In genomic region chr7:79397446-79397963, GRCm38 (mm10) we compare ENCODE assay signal across 28 mouse cellular contexts. TPM values are rescaled to one million over a fixed set of nuclear protein-coding genes. Genes with fewer than 3 reads are reported as not detected.
A peak's percentile ranks its signal among the peaks of the same experiment; 100 is the strongest.
DNase-seq lines count a peak whose midpoint lies in the region; ATAC-seq and TF ChIP-seq lines count a peak whose summit lies in the region.
"Had no signal": no experiment of that assay in that cellular context is flagged by ENCODE, and none has a peak within 500 bp of the region (broad histone marks: within the 10 kb centered on the region; RNA-seq: fewer than 3 reads in every experiment).

No protein-coding gene starts in this region.

- 87% methylated on average over 10 of the region's 10 CpGs for whole genome bisulfite sequencing in midbrain, embryonic 11.5 days
- 91% methylated on average over 10 of the region's 10 CpGs for WGBS in midbrain, embryonic 10.5 days

- no peak overlapping the region for H3K9ac ChIP-seq in midbrain, embryonic 11.5 days (ENCODE audit: low read length)
- H3K9ac ChIP-seq in ES-E14 (ENCODE audit: insufficient read depth, low read depth, low read length, poor library complexity, severe bottlenecking): peak overlapping the region; percentile 63
- H3K9ac ChIP-seq: forebrain, postnatal 0 days; heart, embryonic 13.5 days; hindbrain, embryonic 13.5 days; liver, embryonic 15.5 days; lung, embryonic 15.5 days had no signal

- no peak overlapping the region for H3K4me2 ChIP-seq in midbrain, embryonic 11.5 days
- H3K4me2 ChIP-seq: heart, embryonic 13.5 days; hindbrain, embryonic 13.5 days; liver, embryonic 15.5 days; lung, embryonic 15.5 days had no signal

- H3K36me3 ChIP-seq in midbrain, embryonic 11.5 days (ENCODE audit: control insufficient read depth, insufficient read depth, low read length): no peaks in the 10 kb centered on the region
- H3K36me3 ChIP-seq in midbrain, embryonic 10.5 days: peaks cover 44% of the 10 kb centered on the region
- peaks cover 2% of the 10 kb centered on the region; the same call in 1 of the 2 replicates for H3K36me3 ChIP-seq in ES-E14 (ENCODE audit: control insufficient read depth, insufficient read depth, low read length, poor library complexity, severe bottlenecking)
- H3K36me3 ChIP-seq: heart, embryonic 13.5 days; hindbrain, embryonic 13.5 days; lung, embryonic 15.5 days had no signal

- H3K27me3 ChIP-seq in midbrain, embryonic 11.5 days (ENCODE audit: control insufficient read depth, insufficient read depth, low read length): no peaks in the 10 kb centered on the region
- no peaks in the 10 kb centered on the region for H3K27me3 ChIP-seq in midbrain, embryonic 10.5 days (ENCODE audit: low read depth, poor library complexity, severe bottlenecking)
- H3K27me3 ChIP-seq: heart, embryonic 13.5 days; hindbrain, embryonic 13.5 days; liver, embryonic 15.5 days; lung, embryonic 15.5 days had no signal

- no peak overlapping the region for H3K4me3 ChIP-seq in midbrain, embryonic 11.5 days (ENCODE audit: low read depth, low read length)
- H3K4me3 ChIP-seq in midbrain, embryonic 10.5 days: no peak overlapping the region
- H3K4me3 ChIP-seq in ES-E14 (ENCODE audit: insufficient read depth in 1 of 2, low read depth in 1 of 2, low read length in 2 of 2, poor library complexity in 1 of 2, severe bottlenecking in 1 of 2): peak overlapping the region; percentile 32 to 41
- H3K4me3 ChIP-seq: heart, embryonic 13.5 days; hindbrain, embryonic 13.5 days; liver, embryonic 15.5 days; lung, embryonic 15.5 days; myocyte had no signal

- peaks cover 3% of the 10 kb centered on the region for H3K4me1 ChIP-seq in midbrain, embryonic 11.5 days (ENCODE audit: control insufficient read depth, insufficient read depth, low read length)
- H3K4me1 ChIP-seq in midbrain, embryonic 10.5 days: peaks cover 11% of the 10 kb centered on the region
- H3K4me1 ChIP-seq in ES-E14 (ENCODE audit: control insufficient read depth in 2 of 2, insufficient read depth in 2 of 2, low read length in 2 of 2, poor library complexity in 1 of 2): peaks cover 9 to 18% of the 10 kb centered on the region in 2 experiments; a peak in 3 of 4 replicates

- H3K9me3 ChIP-seq in midbrain, embryonic 11.5 days (ENCODE audit: control insufficient read depth, low read length): no peaks in the 10 kb centered on the region
- no peaks in the 10 kb centered on the region for H3K9me3 ChIP-seq in midbrain, embryonic 10.5 days (replicated peaks)
- no peaks in the 10 kb centered on the region for H3K9me3 ChIP-seq in ES-E14 (ENCODE audit: control insufficient read depth, insufficient read depth, low read depth, low read length)
- H3K9me3 ChIP-seq: heart, embryonic 13.5 days; hindbrain, embryonic 13.5 days; liver, embryonic 15.5 days; lung, embryonic 15.5 days had no signal

- DNase-seq in midbrain, embryonic 11.5 days (ENCODE audit: low spot score, missing footprints): peak; percentile 79
- no peak for DNase-seq in midbrain, embryonic 10.5 days (ENCODE audit: low spot score)
- no peak for DNase-seq in ES-E14 (ENCODE audit: low read depth, low spot score)
- DNase-seq in forelimb bud, embryonic 11.5 days (ENCODE audit: low read depth, low spot score): peak; percentile 19
- no peak for DNase-seq in thymus, postnatal 10 days (ENCODE audit: low spot score in 2 of 2)
- DNase-seq in cerebellum, postnatal 10 days: no peak
- DNase-seq in thymus, postnatal 0 days (ENCODE audit: low spot score): no peak
- DNase-seq: adrenal gland, adult 2 months; cerebellum, adult 8-10 months; forebrain, postnatal 0 days; gastrocnemius, postnatal 25 days; heart, adult 18-20 months; kidney, adult 9 months; kidney, postnatal 4 days; liver; lung, postnatal 4 days; right cerebral cortex, postnatal 25 days; spleen, adult 18-20 months; thymus, postnatal 25 days had no signal

- H3K27ac ChIP-seq in midbrain, embryonic 11.5 days (ENCODE audit: low read depth, low read length): no peak overlapping the region
- H3K27ac ChIP-seq in midbrain, embryonic 10.5 days (replicated peaks): no peak overlapping the region
- peak overlapping the region; percentile 89 for H3K27ac ChIP-seq in ES-E14 (ENCODE audit: insufficient read depth, low read depth, low read length, poor library complexity, severe bottlenecking)
- H3K27ac ChIP-seq: heart, embryonic 13.5 days; hindbrain, embryonic 13.5 days; liver, embryonic 15.5 days; lung, embryonic 15.5 days had no signal

- ATAC-seq in midbrain, embryonic 11.5 days (ENCODE audit: low FRiP score): no peak
- ATAC-seq: forebrain, postnatal 0 days; midbrain, embryonic 16.5 days had no signal

- in situ Hi-C loops in ES-E14 (cut with MboI; ENCODE audit: low sequenced_read_pairs in 2 of 2, unreplicated experiment in 2 of 2): no loop called here

TF ChIP-seq in ES-E14, 5 proteins besides CTCF, POLR2A, EP300 and RAD21:
- TF ChIP-seq ZC3H11A (IDR thresholded peaks at IDR 0.05; ENCODE audit: borderline replicate concordance, low read depth, low read length) (no peak), HCFC1 (IDR thresholded peaks at IDR 0.05; ENCODE audit: borderline replicate concordance, insufficient read depth, low read length) (no peak), ZNF384 (IDR thresholded peaks at IDR 0.05; ENCODE audit: low read depth, low read length) (no peak), CHD2 (IDR thresholded peaks at IDR 0.05; ENCODE audit: low read depth, low read length) (no peak), MAFK (IDR thresholded peaks at IDR 0.05; ENCODE audit: insufficient read depth, low read depth, low read length) (no peak)

RNA-seq across cellular contexts. Expression of gene Fanci, which starts 5.8 kb away (rescaled TPM):
- polyA plus RNA-seq in midbrain, embryonic 11.5 days (2014; fragmentation: Nextera tagmentation; extraction: Ambion mirVana): 18.7 and 20.2 TPM in 2 replicates
- polyA plus RNA-seq in midbrain, embryonic 10.5 days (2016; fragmentation: Nextera tagmentation; extraction: Ambion mirVana): 20.9 and 22.6 TPM in 2 replicates
- total RNA-seq in ES-E14 (2012; rRNA removed): 31.9 and 33.0 TPM in 2 replicates
- 9.7 and 9.8 TPM in 2 replicates for polyA plus RNA-seq in thymus, postnatal 0 days (2015; fragmentation: Nextera tagmentation; extraction: Ambion mirVana)

RNA-seq across cellular contexts. Expression of gene Rlbp1, which starts 10.7 kb away (rescaled TPM):
- 0.52 and 0.63 TPM in 2 replicates for polyA plus RNA-seq in midbrain, embryonic 11.5 days (2014; fragmentation: Nextera tagmentation; extraction: Ambion mirVana)
- 0.31 and 0.91 TPM in 2 replicates for polyA plus RNA-seq in midbrain, embryonic 10.5 days (2016; fragmentation: Nextera tagmentation; extraction: Ambion mirVana)
- total RNA-seq in ES-E14 (2012; rRNA removed): 5.9 and 8.1 TPM in 2 replicates
- 0.18 and 0.30 TPM in 2 replicates for polyA plus RNA-seq in thymus, postnatal 0 days (2015; fragmentation: Nextera tagmentation; extraction: Ambion mirVana)
- total RNA-seq: adrenal gland, adult 2 months; common myeloid progenitor, adult 5-6 weeks; gastrocnemius, postnatal 25 days; heart, adult 18-20 months; heart, postnatal 25 days; megakaryocyte-erythroid progenitor cell, adult 5-6 weeks had no signal
- polyA plus RNA-seq: heart, embryonic 13.5 days; myocyte had no signal

Comparison
In these comparisons a context has a peak if more than half of its experiments do, and no peak if none do; other contexts are left out.
1. DNase-seq: peak in midbrain, embryonic 11.5 days (single experiment) and forelimb bud, embryonic 11.5 days (single experiment); none in midbrain, embryonic 10.5 days (single experiment), ES-E14 (single experiment), thymus, postnatal 10 days (0 of 2), cerebellum, postnatal 10 days (0 of 2) and thymus, postnatal 0 days (single experiment).
2. H3K4me3 ChIP-seq: peak in ES-E14 (2 of 2); none in midbrain, embryonic 11.5 days (single experiment) and midbrain, embryonic 10.5 days (single experiment).